Mouse (Mus musculus): ENCODE results near the gene Metap1. TPM values are rescaled to one million over a fixed set of nuclear protein-coding genes. Genes with fewer than 3 reads are reported as not detected.
"Not testable (repeated sequence)": the region's sequence is repeated elsewhere in the genome, so short reads cannot be mapped to it uniquely, and the experiment has no call there.

The Metap1 gene
- polyA plus RNA-seq, 1 experiment from 2014 or later: 60.9 TPM

DNA sequence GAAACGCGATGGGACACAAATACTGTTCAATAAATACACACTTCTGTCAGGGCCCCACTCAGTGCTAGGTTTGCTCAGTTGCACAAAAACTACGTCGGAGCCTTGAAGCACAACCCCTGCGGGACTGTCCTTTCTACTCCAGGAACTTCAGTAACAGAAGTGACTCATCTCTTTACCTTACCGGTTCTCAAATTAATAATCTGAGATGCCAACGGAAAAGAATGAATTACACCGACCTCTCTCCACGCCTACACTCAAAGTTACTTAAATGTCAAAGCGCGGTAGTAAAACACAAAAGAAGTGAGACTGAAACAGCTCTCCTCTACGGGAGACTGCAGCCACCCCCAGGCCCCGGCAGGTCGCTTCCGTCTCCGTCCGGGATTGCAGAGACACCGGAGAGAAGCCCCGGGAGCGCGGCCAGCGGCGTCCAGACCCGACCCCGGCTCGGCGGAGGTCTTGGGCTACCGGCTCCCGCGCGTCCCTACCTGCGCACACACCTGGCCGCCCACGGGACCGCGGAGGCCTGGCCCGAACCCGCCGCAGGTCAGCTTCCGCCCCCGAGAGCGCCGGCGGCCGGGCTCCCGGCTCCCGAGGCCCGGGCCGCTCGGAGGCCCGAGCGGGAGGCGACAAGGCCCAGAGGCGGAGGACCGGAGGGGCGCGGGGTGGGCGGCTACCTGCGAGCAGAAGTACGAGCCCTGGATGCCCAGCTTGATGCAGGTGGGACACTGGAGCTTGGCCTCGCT lies 560 bp downstream of the Metap1 start:
- Histone ChIP-seq H3K9me3 (ENCODE audit: low read depth, low read length) (no peaks in the 10 kb centered on the region; the same call in 1 of the 2 replicates), H3K9ac (peak overlapping the region; percentile 82), H3K36me3 (ENCODE audit: insufficient read depth) (peaks cover 20% of the 10 kb centered on the region), H3K27ac (ENCODE audit: low read depth) (peak overlapping the region; percentile 54; the same call in 1 of the 2 replicates), H3K27me3 (ENCODE audit: insufficient read depth, low read length) (no peaks in the 10 kb centered on the region), H3K4me3 (ENCODE audit: low read depth, low read length) (peak overlapping the region; percentile 87), H3K4me1 (ENCODE audit: insufficient read depth) (no peaks in the 10 kb centered on the region), H3K4me2 (peak overlapping the region; percentile 84)
- no peak for TF ChIP-seq CTCF (IDR thresholded peaks at IDR 0.05; ENCODE audit: low read depth)
- ATAC-seq (ENCODE audit: insufficient read depth) (peak; percentile 55), DNase-seq (peak; percentile 37)
- under 1% methylated on average over 61 of the region's 61 CpGs for WGBS

DNA sequence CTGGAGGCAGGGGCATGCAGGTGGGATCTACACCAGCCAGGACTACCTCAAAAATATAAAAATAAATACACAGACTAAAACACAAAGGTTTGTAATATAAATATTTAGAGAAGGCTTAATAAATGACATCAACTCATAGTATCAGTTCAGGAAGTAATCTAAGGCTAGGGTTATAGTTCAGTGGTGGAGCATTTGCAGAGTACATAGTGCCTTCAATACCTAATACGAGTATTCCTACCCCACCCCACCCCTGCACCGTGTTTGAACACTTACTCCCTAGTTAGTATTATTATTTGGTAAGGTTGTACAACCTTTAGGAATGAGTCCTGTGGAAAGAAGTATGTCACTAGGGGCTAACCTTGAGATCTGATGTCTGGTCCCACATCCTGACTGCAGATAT lies 6.1 kb downstream of the Metap1 start:
- H3K4me1 ChIP-seq (ENCODE audit: insufficient read depth): no peaks in the 10 kb centered on the region
- no peak for ATAC-seq (ENCODE audit: insufficient read depth)
- no peaks in the 10 kb centered on the region; the same call in 1 of the 2 replicates for H3K9me3 ChIP-seq (ENCODE audit: low read depth, low read length)
- no peak for TF ChIP-seq CTCF (IDR thresholded peaks at IDR 0.05; ENCODE audit: low read depth)
- no peak overlapping the region for H3K4me3 ChIP-seq (ENCODE audit: low read depth, low read length)
- no peak overlapping the region for H3K27ac ChIP-seq (ENCODE audit: low read depth)
- H3K27me3 ChIP-seq (ENCODE audit: insufficient read depth, low read length): no peaks in the 10 kb centered on the region
- 69% methylated on average over 2 of the region's 2 CpGs for WGBS
- no peak for DNase-seq
- no peak overlapping the region for H3K9ac ChIP-seq
- peaks cover 54% of the 10 kb centered on the region for H3K36me3 ChIP-seq (ENCODE audit: insufficient read depth)
- no peak overlapping the region for H3K4me2 ChIP-seq

DNA sequence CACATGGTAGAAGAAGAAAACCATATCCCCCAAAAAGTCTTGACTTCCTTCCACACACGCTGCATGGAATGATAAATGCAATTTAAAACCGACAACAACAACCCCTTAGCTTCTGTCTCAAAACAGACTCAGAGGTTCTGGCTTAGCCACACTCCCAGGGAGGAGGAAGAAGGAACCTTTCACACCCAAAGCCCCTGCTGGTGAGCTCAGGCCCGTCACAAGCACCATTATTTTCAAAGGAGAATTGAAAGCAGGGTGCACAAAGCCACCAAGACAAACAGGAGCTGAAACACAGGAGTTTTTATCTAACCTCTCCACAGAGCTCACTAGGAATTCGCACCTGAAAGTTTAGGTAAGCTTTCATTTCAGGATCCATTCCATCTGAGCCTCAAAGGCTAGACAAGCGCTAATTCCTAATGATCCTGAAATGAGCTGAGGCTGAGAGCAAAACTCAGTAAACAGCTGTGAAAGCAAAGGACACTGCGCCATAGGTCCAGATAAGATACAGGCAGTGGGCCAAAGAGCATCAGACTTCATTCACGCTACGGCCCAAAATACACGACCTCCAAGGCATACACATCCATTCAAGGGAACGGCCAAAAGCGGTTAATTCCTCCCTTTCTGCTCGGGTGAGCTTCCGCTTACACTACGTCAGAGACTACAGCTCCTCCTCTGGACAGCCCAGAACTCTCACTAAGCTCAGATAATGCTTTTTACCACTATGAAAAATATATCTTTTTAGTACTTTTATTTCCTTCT lies 7.6 kb downstream of the Metap1 start:
- Histone ChIP-seq H3K27ac (ENCODE audit: low read depth) (peak overlapping the region; percentile 27; the same call in 1 of the 2 replicates), H3K9me3 (ENCODE audit: low read depth, low read length) (no peaks in the 10 kb centered on the region; the same call in 1 of the 2 replicates), H3K36me3 (ENCODE audit: insufficient read depth) (peaks cover 55% of the 10 kb centered on the region), H3K4me2 (no peak overlapping the region), H3K9ac (no peak overlapping the region), H3K4me3 (ENCODE audit: low read depth, low read length) (no peak overlapping the region), H3K27me3 (ENCODE audit: insufficient read depth, low read length) (no peaks in the 10 kb centered on the region), H3K4me1 (ENCODE audit: insufficient read depth) (no peaks in the 10 kb centered on the region)
- DNase-seq (peak; percentile 75), ATAC-seq (ENCODE audit: insufficient read depth) (peak; percentile 65; the same call in 1 of the 2 replicates)
- TF ChIP-seq CTCF (IDR thresholded peaks at IDR 0.05; ENCODE audit: low read depth): peak; percentile 12; the same call in 1 of the 2 replicates
- WGBS: 57% methylated on average over 14 of the region's 14 CpGs

DNA sequence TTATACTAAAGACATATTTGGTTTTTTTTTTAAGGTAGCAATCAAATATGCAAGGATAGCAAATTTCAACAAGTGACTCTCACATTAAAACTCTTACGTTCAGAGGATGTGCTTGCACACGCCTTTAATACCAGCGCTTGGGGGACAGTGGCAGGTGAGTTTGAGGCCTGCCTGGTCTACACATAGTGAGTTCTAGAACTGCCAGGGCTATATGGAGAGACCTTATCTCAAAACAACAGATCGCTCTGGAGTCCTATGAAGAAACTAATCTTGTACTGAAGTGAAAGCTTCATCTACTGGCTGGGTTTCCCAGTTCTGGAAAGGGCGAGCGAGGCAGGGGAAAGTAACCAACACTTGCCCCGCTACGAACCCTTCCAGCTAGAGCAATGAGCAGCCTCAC lies 9.8 kb downstream of the Metap1 start:
- H3K4me3 ChIP-seq (ENCODE audit: low read depth, low read length): no peak overlapping the region
- no peak for ATAC-seq (ENCODE audit: insufficient read depth)
- no peak for DNase-seq
- no peaks in the 10 kb centered on the region for H3K4me1 ChIP-seq (ENCODE audit: insufficient read depth)
- no peaks in the 10 kb centered on the region for H3K27me3 ChIP-seq (ENCODE audit: insufficient read depth, low read length)
- no peak overlapping the region for H3K4me2 ChIP-seq
- no peaks in the 10 kb centered on the region for H3K9me3 ChIP-seq (ENCODE audit: low read depth, low read length)
- 93% methylated on average over 8 of the region's 8 CpGs for WGBS
- H3K27ac ChIP-seq (ENCODE audit: low read depth): no peak overlapping the region
- peaks cover 54% of the 10 kb centered on the region for H3K36me3 ChIP-seq (ENCODE audit: insufficient read depth)
- TF ChIP-seq CTCF (IDR thresholded peaks at IDR 0.05; ENCODE audit: low read depth): no peak
- H3K9ac ChIP-seq: no peak overlapping the region

DNA sequence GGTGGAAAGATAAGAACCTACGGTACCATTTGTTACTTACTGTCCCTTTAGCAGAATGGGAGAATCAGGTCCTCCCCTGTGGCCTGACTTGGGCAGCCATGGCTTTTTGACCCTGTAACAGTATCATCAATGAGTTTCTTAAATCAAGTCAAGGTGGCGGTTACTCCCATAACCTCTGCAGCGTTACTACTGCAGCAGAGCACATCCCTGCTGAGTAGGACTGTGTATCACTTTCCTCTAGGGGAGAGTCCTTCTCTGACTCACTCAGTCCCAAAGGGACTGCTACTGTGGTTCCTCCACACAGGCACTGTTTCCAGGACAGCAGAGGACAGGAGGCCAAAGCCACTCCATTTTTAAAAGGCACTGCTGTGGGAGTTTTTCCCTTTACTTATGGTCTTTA lies 18.2 kb downstream of the Metap1 start:
- Histone ChIP-seq H3K4me2 (no peak overlapping the region), H3K36me3 (ENCODE audit: insufficient read depth) (peaks cover 83% of the 10 kb centered on the region), H3K27me3 (ENCODE audit: insufficient read depth, low read length) (no peaks in the 10 kb centered on the region), H3K4me3 (ENCODE audit: low read depth, low read length) (no peak overlapping the region), H3K27ac (ENCODE audit: low read depth) (no peak overlapping the region), H3K4me1 (ENCODE audit: insufficient read depth) (no peaks in the 10 kb centered on the region), H3K9me3 (ENCODE audit: low read depth, low read length) (no peaks in the 10 kb centered on the region), H3K9ac (no peak overlapping the region)
- WGBS: 84% methylated on average over 3 of the region's 3 CpGs
- no peak for DNase-seq
- no peak for TF ChIP-seq CTCF (IDR thresholded peaks at IDR 0.05; ENCODE audit: low read depth)
- no peak for ATAC-seq (ENCODE audit: insufficient read depth)

DNA sequence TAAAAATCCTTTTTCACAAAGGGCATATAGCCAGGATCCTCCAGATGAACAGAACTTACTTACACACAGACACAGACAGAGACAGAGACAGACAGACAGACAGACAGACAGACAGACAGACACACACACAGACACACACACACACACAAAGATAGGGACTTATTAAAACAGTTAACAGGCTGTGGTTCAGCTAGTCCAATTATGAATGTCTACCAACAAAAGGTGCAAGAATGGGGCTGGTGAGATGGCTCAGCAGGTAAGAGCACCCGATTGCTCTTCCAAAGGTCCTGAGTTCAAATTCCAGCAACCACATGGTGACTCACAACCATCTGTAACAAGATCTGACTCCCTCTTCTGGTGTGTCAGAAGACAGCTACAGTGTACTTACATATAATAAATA lies 22.7 kb downstream of the Metap1 start:
- not testable (repeated sequence) for H3K4me3 ChIP-seq (ENCODE audit: low read depth, low read length); H3K9me3 ChIP-seq (ENCODE audit: low read depth, low read length); ATAC-seq (ENCODE audit: insufficient read depth); H3K4me1 ChIP-seq (ENCODE audit: insufficient read depth); DNase-seq; H3K27me3 ChIP-seq (ENCODE audit: insufficient read depth, low read length); H3K27ac ChIP-seq (ENCODE audit: low read depth); H3K4me2 ChIP-seq; H3K9ac ChIP-seq
- WGBS: 88% methylated on average over 1 of the region's 1 CpGs
- H3K36me3 ChIP-seq (ENCODE audit: insufficient read depth): peaks cover 90% of the 10 kb centered on the region

DNA sequence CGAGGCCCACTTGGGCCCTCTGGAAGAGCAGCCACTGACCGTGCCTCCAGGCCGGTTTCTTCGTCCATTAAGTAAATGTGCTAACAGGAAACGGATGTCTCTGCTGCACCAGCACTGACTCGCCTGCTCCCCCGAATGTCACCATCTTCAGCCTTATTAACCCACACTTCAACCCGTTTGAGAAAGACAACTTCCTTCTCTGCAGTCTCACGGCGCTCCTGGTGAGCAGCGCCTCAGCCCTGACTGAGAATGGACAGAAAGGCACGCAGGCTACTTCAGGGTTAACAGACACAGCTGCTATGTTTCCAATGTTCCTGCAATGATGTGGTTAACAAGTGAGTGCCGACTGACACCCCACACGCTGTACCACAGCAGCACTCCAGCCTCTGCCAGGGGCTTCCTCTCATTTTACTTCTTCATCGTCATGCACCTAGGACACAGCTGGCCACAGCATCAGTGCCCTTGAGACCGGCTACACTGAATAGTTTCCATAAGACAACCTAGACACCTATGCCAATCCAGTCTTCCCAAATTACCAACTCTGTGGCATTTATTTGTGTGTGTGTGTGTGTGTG lies 24.7 kb downstream of the Metap1 start:
- Histone ChIP-seq H3K4me2 (no peak overlapping the region), H3K27ac (ENCODE audit: low read depth) (no peak overlapping the region), H3K4me1 (ENCODE audit: insufficient read depth) (no peaks in the 10 kb centered on the region), H3K9ac (no peak overlapping the region), H3K9me3 (ENCODE audit: low read depth, low read length) (no peaks in the 10 kb centered on the region), H3K27me3 (ENCODE audit: insufficient read depth, low read length) (no peaks in the 10 kb centered on the region), H3K4me3 (ENCODE audit: low read depth, low read length) (no peak overlapping the region), H3K36me3 (ENCODE audit: insufficient read depth) (peaks cover 92% of the 10 kb centered on the region)
- TF ChIP-seq CTCF (IDR thresholded peaks at IDR 0.05; ENCODE audit: low read depth): no peak
- 57% methylated on average over 16 of the region's 16 CpGs for WGBS
- DNase-seq (peak; percentile 17), ATAC-seq (ENCODE audit: insufficient read depth) (0 out of 2 replicates have a peak, but pooled peaks have one; percentile 42)

All from lung, embryonic 14.5 days (tissue).